Mouse (Mus musculus) olfactory bulb, adult 2 months (tissue): ENCODE results near the gene Mink1. TPM values are rescaled to one million over a fixed set of nuclear protein-coding genes. Genes with fewer than 3 reads are reported as not detected.
A peak's percentile ranks its signal among the peaks of the same experiment; 100 is the strongest.

Experiments
- H3K27ac ChIP-seq: fragments of 200-500 bp; 2 replicates; pipeline ENCODE4 v1.5.1; 2012; ENCODE audit warnings: low read depth, low read length; ENCODE audit not compliant: insufficient read depth
- H3K4me1 ChIP-seq: fragments of 200-500 bp; 2 replicates; pipeline ENCODE4 v1.6.1; 2012; ENCODE audit warnings: low read length; ENCODE audit not compliant: control insufficient read depth, insufficient read depth
- H3K4me3 ChIP-seq: fragments of 200-500 bp; 2 replicates; pipeline ENCODE4 v1.5.1; 2012; ENCODE audit warnings: mild to moderate bottlenecking, low read depth, low read length, moderate library complexity; ENCODE audit not compliant: insufficient read depth
- CTCF ChIP-seq: fragments of 200-500 bp; IDR thresholded peaks from 2 replicates; pipeline ENCODE4 v1.5.1; 2012; ENCODE audit warnings: low read depth, mild to moderate bottlenecking, low read length, moderate library complexity; ENCODE audit not compliant: insufficient read depth
- POLR2A ChIP-seq: fragments of 200-500 bp; IDR thresholded peaks from 2 replicates; pipeline ENCODE4 v1.6.1; 2012; ENCODE audit warnings: mild to moderate bottlenecking, low read depth, low read length, moderate library complexity; ENCODE audit not compliant: insufficient read depth
- WGBS: fragments of 180-500 bp; shearing (Covaris S2); methylation state at CpG from one replicate; pipeline ENCODE4 v1.1.7; 2018; 5-methylcytosine and 5-hydroxymethylcytosine counted together
- polyA plus RNA-seq: library from polyadenylated mRNA; stranded (reverse); fragments of >200 nt; gene quantifications from 2 replicates; pipeline ENCODE4 v1.2.4, GENCODE M21; 2012; ENCODE audit warnings: low replicate concordance; ENCODE audit not compliant: missing spikeins, insufficient read depth, insufficient read length

The Mink1 gene
- polyA plus RNA-seq, 1 experiment: not detected

GRCm38 (mm10) chr11:70541415-70541814 lies 21.3 kb upstream of the Mink1 start:
- Histone ChIP-seq H3K4me3 (peak overlapping the region; percentile 9; the same call in 1 of the 2 replicates), H3K4me1 (peaks cover 5% of the 10 kb centered on the region), H3K27ac (no peak overlapping the region)
- TF ChIP-seq POLR2A: no peak
- TF ChIP-seq CTCF: no peak
- WGBS: 52% methylated on average over 5 of the region's 5 CpGs

GRCm38 (mm10) chr11:70544496-70544895 lies 18.2 kb upstream of the Mink1 start:
- no peak overlapping the region for H3K4me3 ChIP-seq
- TF ChIP-seq POLR2A: no peak
- no peak for TF ChIP-seq CTCF
- WGBS: 70% methylated on average over 7 of the region's 7 CpGs
- no peak overlapping the region for H3K27ac ChIP-seq
- peaks cover 8% of the 10 kb centered on the region for H3K4me1 ChIP-seq

- WGBS: 92% methylated on average over 8 of the region's 8 CpGs
- H3K4me3 ChIP-seq: no peak overlapping the region
- TF ChIP-seq CTCF: no peak
- TF ChIP-seq POLR2A: no peak
- H3K4me1 ChIP-seq: peaks cover 3% of the 10 kb centered on the region; the same call in 1 of the 2 replicates
- no peak overlapping the region for H3K27ac ChIP-seq
Measured at GRCm38 (mm10) chr11:70551526-70551925, 11.2 kb upstream of the Mink1 start.

- TF ChIP-seq CTCF (no peak), POLR2A (no peak)
- Histone ChIP-seq H3K27ac (no peak overlapping the region), H3K4me1 (no peaks in the 10 kb centered on the region), H3K4me3 (no peak overlapping the region)
- WGBS: 57% methylated on average over 7 of the region's 7 CpGs
Measured at GRCm38 (mm10) chr11:70553940-70554339, 8.7 kb upstream of the Mink1 start.

- Histone ChIP-seq H3K4me3 (no peak overlapping the region), H3K4me1 (no peaks in the 10 kb centered on the region; the same call in 1 of the 2 replicates), H3K27ac (no peak overlapping the region)
- 94% methylated on average over 9 of the region's 9 CpGs for WGBS
- TF ChIP-seq POLR2A (no peak), CTCF (no peak)
Measured at GRCm38 (mm10) chr11:70557545-70557944, 5.1 kb upstream of the Mink1 start.

GRCm38 (mm10) chr11:70561937-70562286 lies 769 bp upstream of the Mink1 start:
- TF ChIP-seq POLR2A: no peak
- no peak for TF ChIP-seq CTCF
- WGBS: 1% methylated on average over 2 of the region's 2 CpGs
- Histone ChIP-seq H3K4me3 (peak overlapping the region; percentile 78), H3K4me1 (peaks cover 7% of the 10 kb centered on the region), H3K27ac (peak overlapping the region; percentile 90)

GRCm38 (mm10) chr11:70562995-70563469 lies 351 bp downstream of the Mink1 start:
- under 1% methylated on average over 31 of the region's 31 CpGs for WGBS
- peak overlapping the region; percentile 63 for H3K27ac ChIP-seq
- peak overlapping the region; percentile 78 for H3K4me3 ChIP-seq
- no peak for TF ChIP-seq POLR2A
- no peak for TF ChIP-seq CTCF
- peaks cover 9% of the 10 kb centered on the region for H3K4me1 ChIP-seq

GRCm38 (mm10) chr11:70563470-70564275 lies 992 bp downstream of the Mink1 start:
- H3K4me3 ChIP-seq: peak overlapping the region; percentile 78
- WGBS: under 1% methylated on average over 25 of the region's 25 CpGs
- peaks cover 9% of the 10 kb centered on the region for H3K4me1 ChIP-seq
- TF ChIP-seq POLR2A (no peak), CTCF (no peak)
- H3K27ac ChIP-seq: peak overlapping the region; percentile 63

GRCm38 (mm10) chr11:70564276-70564873 lies 1.7 kb downstream of the Mink1 start:
- WGBS: 24% methylated on average over 4 of the region's 4 CpGs
- no peak for TF ChIP-seq CTCF
- no peak for TF ChIP-seq POLR2A
- peaks cover 9% of the 10 kb centered on the region for H3K4me1 ChIP-seq
- no peak overlapping the region for H3K27ac ChIP-seq
- no peak overlapping the region; the same call in 1 of the 2 replicates for H3K4me3 ChIP-seq
